Mouse (Mus musculus): ENCODE measurements around the gene Reep3. TPM values are rescaled to one million over a fixed set of nuclear protein-coding genes. Genes with fewer than 3 reads are reported as not detected.

Reep3 gene
- 44.0 and 52.0 TPM in 2 replicates for polyA plus RNA-seq (2015; fragmentation: Nextera tagmentation; extraction: Ambion mirVana)

DNA sequence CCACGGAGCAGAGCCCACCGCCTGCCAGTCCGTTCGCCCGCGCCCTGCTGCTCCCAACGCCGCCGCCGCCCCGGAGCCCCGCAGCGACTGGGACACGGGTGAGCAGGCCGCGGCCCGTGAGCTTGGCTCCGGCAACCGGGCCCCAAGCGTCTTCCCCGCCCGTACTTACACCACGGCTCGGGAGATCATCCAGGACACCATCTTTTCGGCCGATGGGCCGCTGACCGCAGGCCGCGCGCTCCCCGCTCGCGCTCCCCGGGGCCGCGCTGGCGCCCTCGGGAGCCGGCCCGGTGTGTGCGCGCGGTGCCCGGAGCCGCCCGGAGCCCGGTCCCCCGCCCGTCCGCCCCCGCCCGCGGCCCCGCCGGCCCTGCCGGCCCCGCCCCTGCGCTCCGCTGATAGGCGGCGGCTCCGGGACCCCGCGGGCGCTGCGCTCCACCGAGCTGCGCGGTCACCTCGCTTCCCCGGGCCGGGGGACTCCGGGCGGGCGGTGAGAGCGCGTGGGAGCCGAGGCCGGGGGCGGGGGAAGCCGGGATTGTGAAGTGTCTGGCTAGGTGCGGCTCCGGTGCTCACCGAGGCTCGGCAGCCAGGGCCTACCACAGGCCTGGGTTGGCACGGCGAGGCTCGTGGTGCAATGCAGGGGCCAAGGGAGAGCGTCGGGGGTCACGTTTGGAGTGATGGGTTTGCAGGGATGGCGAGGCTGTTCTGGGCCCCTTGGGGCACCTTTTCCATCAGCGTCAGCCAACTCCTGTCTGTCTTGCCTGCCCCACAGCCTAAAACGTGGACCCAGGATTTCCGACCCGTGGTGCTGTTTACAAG, at the start of gene Reep3:
Gene Reep3, minus strand, starts transcription at position 325 of the 816 bp plus-strand sequence.
- H3K27ac ChIP-seq (ENCODE audit: low read length) = peak within 1 kb of the TSS; percentile 100
- H3K9me3 ChIP-seq (replicated peaks; ENCODE audit: control insufficient read depth, low read length) = no peaks in the 10 kb centered on the region
- peak within 1 kb of the TSS; percentile 78 for H3K4me2 ChIP-seq (ENCODE audit: low read depth, low read length)
- H3K9ac ChIP-seq (ENCODE audit: low read length) = peak within 1 kb of the TSS; percentile 100
- H3K4me3 ChIP-seq (replicated peaks; ENCODE audit: low read length) = peak within 1 kb of the TSS; percentile 93
- peak; percentile 91 for ATAC-seq (ENCODE audit: insufficient read depth, low FRiP score)
- H3K36me3 ChIP-seq (ENCODE audit: control insufficient read depth, insufficient read depth, low read length) = no peaks in the 10 kb centered on the region
- WGBS = 0% methylated on average over 82 of the region's 97 CpGs
- H3K4me1 ChIP-seq (ENCODE audit: control insufficient read depth, insufficient read depth, low read length) = peaks cover 37% of the 10 kb centered on the region
- no peaks in the 10 kb centered on the region for H3K27me3 ChIP-seq (ENCODE audit: control insufficient read depth, insufficient read depth, low read length)

DNA sequence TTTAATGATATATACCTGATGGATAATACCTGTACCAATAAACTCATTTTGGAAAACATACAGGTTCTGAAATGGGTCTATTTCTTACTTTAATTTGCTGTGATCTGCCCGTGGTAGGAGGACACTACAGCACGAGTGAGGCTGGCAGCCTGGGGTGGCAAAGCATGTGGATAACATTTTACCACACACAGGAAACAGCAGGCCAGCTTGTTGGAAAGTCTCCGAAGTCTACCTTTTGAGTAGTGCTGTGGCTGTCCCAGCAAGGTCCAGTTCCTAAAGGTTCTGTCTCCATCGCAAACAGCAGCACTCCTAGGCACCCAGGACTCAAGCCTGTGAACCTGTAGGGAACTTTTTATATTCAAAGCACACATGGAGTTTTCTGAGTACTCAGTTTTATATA, 48.9 kb upstream of the Reep3 start:
- Histone ChIP-seq H3K4me1 (ENCODE audit: control insufficient read depth, insufficient read depth, low read length) (peaks cover 2% of the 10 kb centered on the region), H3K4me3 (replicated peaks; ENCODE audit: low read length) (no peak overlapping the region), H3K27me3 (ENCODE audit: control insufficient read depth, insufficient read depth, low read length) (no peaks in the 10 kb centered on the region), H3K27ac (ENCODE audit: low read length) (no peak overlapping the region), H3K4me2 (ENCODE audit: low read depth, low read length) (no peak overlapping the region), H3K9ac (ENCODE audit: low read length) (no peak overlapping the region), H3K9me3 (replicated peaks; ENCODE audit: control insufficient read depth, low read length) (no peaks in the 10 kb centered on the region), H3K36me3 (ENCODE audit: control insufficient read depth, insufficient read depth, low read length) (no peaks in the 10 kb centered on the region)
- no peak for ATAC-seq (ENCODE audit: insufficient read depth, low FRiP score)
- WGBS = 84% methylated on average over 4 of the region's 4 CpGs

DNA sequence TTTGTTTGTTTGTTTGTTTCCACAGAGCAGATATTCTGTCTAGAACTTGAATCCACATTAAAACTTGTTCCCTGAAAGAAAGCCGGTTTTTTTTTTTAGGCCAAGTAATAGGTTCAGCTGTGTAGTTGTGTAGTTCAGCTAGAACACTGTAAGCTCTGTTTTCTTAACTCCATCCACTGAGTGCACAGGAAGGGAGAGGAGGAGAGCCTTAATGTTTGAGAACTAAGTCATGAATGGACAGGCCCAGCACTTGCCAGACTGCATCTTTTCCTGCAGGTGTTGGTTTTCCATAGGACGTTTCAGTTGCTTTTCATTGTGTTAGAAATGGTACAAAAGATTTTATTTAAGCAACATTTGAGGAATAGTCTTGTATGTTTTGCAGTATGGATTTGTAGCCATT, 47.5 kb upstream of the Reep3 start:
- Histone ChIP-seq H3K4me1 (ENCODE audit: control insufficient read depth, insufficient read depth, low read length) (peaks cover 2% of the 10 kb centered on the region), H3K27me3 (ENCODE audit: control insufficient read depth, insufficient read depth, low read length) (no peaks in the 10 kb centered on the region), H3K9ac (ENCODE audit: low read length) (no peak overlapping the region), H3K27ac (ENCODE audit: low read length) (no peak overlapping the region), H3K4me2 (ENCODE audit: low read depth, low read length) (no peak overlapping the region), H3K9me3 (replicated peaks; ENCODE audit: control insufficient read depth, low read length) (no peaks in the 10 kb centered on the region), H3K36me3 (ENCODE audit: control insufficient read depth, insufficient read depth, low read length) (no peaks in the 10 kb centered on the region), H3K4me3 (replicated peaks; ENCODE audit: low read length) (no peak overlapping the region)
- ATAC-seq (ENCODE audit: insufficient read depth, low FRiP score) = no peak
- WGBS = 64% methylated on average over 2 of the region's 2 CpGs

DNA sequence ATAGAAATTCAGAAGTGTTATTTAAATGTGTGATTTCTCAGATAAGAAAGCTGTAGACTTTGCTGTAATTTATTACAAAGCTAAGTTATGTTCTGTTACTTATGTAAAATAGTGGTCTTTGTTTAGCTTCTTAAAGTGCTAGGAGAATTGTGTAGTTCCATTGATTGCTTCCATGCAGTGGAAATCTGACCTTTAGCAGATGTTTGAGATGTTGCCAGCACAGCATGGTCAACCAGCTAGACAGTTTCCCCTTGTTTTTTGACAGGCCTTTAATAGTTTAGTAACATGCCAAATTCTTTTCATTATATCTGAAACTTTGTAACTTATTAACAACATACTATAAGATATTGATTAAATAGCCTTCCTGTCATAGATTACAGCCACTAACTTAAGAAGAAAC, 46.9 kb upstream of the Reep3 start:
- ATAC-seq (ENCODE audit: insufficient read depth, low FRiP score) = no peak
- H3K4me1 ChIP-seq (ENCODE audit: control insufficient read depth, insufficient read depth, low read length) = peaks cover 2% of the 10 kb centered on the region
- no peak overlapping the region for H3K27ac ChIP-seq (ENCODE audit: low read length)
- H3K4me3 ChIP-seq (replicated peaks; ENCODE audit: low read length) = no peak overlapping the region
- H3K4me2 ChIP-seq (ENCODE audit: low read depth, low read length) = no peak overlapping the region
- H3K27me3 ChIP-seq (ENCODE audit: control insufficient read depth, insufficient read depth, low read length) = no peaks in the 10 kb centered on the region
- no peak overlapping the region for H3K9ac ChIP-seq (ENCODE audit: low read length)
- no peaks in the 10 kb centered on the region for H3K9me3 ChIP-seq (replicated peaks; ENCODE audit: control insufficient read depth, low read length)
- H3K36me3 ChIP-seq (ENCODE audit: control insufficient read depth, insufficient read depth, low read length) = no peaks in the 10 kb centered on the region

DNA sequence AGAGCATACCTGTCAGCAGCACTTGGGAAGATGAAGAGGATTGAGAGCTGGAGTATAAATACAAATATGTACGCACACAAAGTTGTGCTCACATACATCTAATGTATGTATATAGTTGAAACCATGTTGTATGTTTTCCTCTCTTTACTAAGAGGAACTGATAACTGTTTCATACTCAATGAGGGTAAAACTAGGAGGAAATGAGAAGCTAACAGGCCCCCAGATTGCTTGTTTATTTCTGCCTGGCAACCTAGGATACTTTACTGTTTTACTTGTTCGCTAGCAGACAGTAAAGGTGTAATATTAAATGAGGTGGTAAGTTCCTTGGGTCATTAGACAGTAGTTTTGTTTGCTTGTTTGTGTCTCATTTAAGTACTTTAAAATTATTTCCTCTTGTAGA, 40.7 kb upstream of the Reep3 start:
- Histone ChIP-seq H3K9ac (ENCODE audit: low read length) (no peak overlapping the region), H3K4me1 (ENCODE audit: control insufficient read depth, insufficient read depth, low read length) (no peaks in the 10 kb centered on the region; the same call in 1 of the 2 replicates), H3K4me3 (replicated peaks; ENCODE audit: low read length) (no peak overlapping the region), H3K4me2 (ENCODE audit: low read depth, low read length) (no peak overlapping the region), H3K9me3 (replicated peaks; ENCODE audit: control insufficient read depth, low read length) (no peaks in the 10 kb centered on the region), H3K27me3 (ENCODE audit: control insufficient read depth, insufficient read depth, low read length) (no peaks in the 10 kb centered on the region), H3K27ac (ENCODE audit: low read length) (no peak overlapping the region), H3K36me3 (ENCODE audit: control insufficient read depth, insufficient read depth, low read length) (no peaks in the 10 kb centered on the region)
- WGBS = 94% methylated on average over 2 of the region's 2 CpGs
- no peak for ATAC-seq (ENCODE audit: insufficient read depth, low FRiP score)

DNA sequence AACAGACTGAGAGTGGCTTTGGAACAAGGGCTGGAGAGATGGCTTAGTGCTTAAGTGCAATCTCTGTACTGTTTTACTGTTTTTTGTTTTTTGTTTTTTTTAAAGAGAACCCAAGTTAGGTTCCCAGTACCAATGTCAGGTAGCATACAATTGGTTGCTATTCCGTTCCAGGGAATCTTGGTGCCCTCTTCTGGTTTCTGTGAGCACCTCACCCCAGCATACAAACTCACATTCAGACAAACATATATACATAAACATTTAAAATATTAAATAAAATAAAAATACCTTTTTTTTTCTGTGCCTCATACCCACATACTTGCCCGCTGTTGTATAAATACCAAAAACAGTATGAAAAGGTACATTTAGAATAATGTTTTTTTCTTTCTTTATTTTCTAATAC, 37.6 kb upstream of the Reep3 start:
- H3K27ac ChIP-seq (ENCODE audit: low read length) = no peak overlapping the region
- H3K4me2 ChIP-seq (ENCODE audit: low read depth, low read length) = no peak overlapping the region
- no peak overlapping the region for H3K4me3 ChIP-seq (replicated peaks; ENCODE audit: low read length)
- H3K9ac ChIP-seq (ENCODE audit: low read length) = no peak overlapping the region
- no peaks in the 10 kb centered on the region for H3K27me3 ChIP-seq (ENCODE audit: control insufficient read depth, insufficient read depth, low read length)
- peaks cover 5% of the 10 kb centered on the region; the same call in 1 of the 2 replicates for H3K4me1 ChIP-seq (ENCODE audit: control insufficient read depth, insufficient read depth, low read length)
- no peak for ATAC-seq (ENCODE audit: insufficient read depth, low FRiP score)
- H3K36me3 ChIP-seq (ENCODE audit: control insufficient read depth, insufficient read depth, low read length) = no peaks in the 10 kb centered on the region
- 92% methylated on average over 2 of the region's 2 CpGs for WGBS
- no peaks in the 10 kb centered on the region for H3K9me3 ChIP-seq (replicated peaks; ENCODE audit: control insufficient read depth, low read length)

DNA sequence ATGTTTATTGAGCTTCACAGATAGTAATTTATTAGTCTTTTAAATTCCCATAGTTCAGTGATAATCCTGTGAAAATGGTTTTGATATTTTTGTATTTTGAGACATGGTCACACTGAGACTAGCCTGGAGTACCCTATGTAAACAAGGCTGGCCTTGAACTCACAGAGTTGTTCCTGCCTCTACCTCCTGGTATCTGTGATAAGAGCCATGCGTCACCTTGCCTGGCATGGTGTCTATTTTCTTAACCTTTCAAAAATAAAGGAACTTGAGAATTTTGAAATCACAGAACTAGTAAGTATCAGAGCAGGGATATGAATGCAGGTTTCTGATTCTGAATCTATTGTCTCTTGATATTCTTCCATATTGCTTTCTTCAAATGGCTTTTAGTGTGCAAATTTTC, 35.0 kb upstream of the Reep3 start:
- no peaks in the 10 kb centered on the region for H3K27me3 ChIP-seq (ENCODE audit: control insufficient read depth, insufficient read depth, low read length)
- H3K36me3 ChIP-seq (ENCODE audit: control insufficient read depth, insufficient read depth, low read length) = no peaks in the 10 kb centered on the region
- H3K4me3 ChIP-seq (replicated peaks; ENCODE audit: low read length) = no peak overlapping the region
- no peak for ATAC-seq (ENCODE audit: insufficient read depth, low FRiP score)
- H3K9ac ChIP-seq (ENCODE audit: low read length) = no peak overlapping the region
- H3K27ac ChIP-seq (ENCODE audit: low read length) = no peak overlapping the region
- H3K4me1 ChIP-seq (ENCODE audit: control insufficient read depth, insufficient read depth, low read length) = peaks cover 15% of the 10 kb centered on the region; the same call in 1 of the 2 replicates
- no peak overlapping the region for H3K4me2 ChIP-seq (ENCODE audit: low read depth, low read length)
- H3K9me3 ChIP-seq (replicated peaks; ENCODE audit: control insufficient read depth, low read length) = no peaks in the 10 kb centered on the region
- WGBS = 74% methylated on average over 1 of the region's 1 CpGs

DNA sequence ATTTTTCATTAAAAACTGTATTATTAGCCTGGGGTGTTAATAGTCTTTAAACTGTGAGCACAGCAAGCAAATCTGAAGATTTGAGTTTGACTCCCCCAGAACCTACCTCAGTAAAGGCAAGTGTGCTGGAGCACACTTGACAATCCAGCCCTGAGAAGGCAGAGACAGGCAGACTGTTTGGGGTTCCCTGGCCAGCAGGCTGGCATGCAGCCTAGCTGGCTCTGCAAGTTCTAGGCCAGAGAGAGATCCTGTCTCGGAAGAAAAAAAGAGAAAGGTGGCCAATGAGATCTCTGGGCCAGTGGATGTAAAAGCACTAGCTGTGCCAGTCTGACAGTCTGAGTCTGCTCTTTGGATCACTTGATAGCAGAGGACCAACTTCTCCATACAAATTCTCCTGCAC, 32.8 kb upstream of the Reep3 start:
- H3K4me1 ChIP-seq (ENCODE audit: control insufficient read depth, insufficient read depth, low read length) = 0 out of 2 replicates have a peak, but pooled peaks cover 15% of the 10 kb centered on the region
- H3K27me3 ChIP-seq (ENCODE audit: control insufficient read depth, insufficient read depth, low read length) = no peaks in the 10 kb centered on the region
- ATAC-seq (ENCODE audit: insufficient read depth, low FRiP score) = no peak
- H3K9me3 ChIP-seq (replicated peaks; ENCODE audit: control insufficient read depth, low read length) = no peaks in the 10 kb centered on the region
- no peaks in the 10 kb centered on the region for H3K36me3 ChIP-seq (ENCODE audit: control insufficient read depth, insufficient read depth, low read length)
- H3K9ac ChIP-seq (ENCODE audit: low read length) = no peak overlapping the region
- WGBS = 62% methylated on average over 1 of the region's 1 CpGs
- H3K4me2 ChIP-seq (ENCODE audit: low read depth, low read length) = no peak overlapping the region
- H3K27ac ChIP-seq (ENCODE audit: low read length) = no peak overlapping the region
- H3K4me3 ChIP-seq (replicated peaks; ENCODE audit: low read length) = no peak overlapping the region

DNA sequence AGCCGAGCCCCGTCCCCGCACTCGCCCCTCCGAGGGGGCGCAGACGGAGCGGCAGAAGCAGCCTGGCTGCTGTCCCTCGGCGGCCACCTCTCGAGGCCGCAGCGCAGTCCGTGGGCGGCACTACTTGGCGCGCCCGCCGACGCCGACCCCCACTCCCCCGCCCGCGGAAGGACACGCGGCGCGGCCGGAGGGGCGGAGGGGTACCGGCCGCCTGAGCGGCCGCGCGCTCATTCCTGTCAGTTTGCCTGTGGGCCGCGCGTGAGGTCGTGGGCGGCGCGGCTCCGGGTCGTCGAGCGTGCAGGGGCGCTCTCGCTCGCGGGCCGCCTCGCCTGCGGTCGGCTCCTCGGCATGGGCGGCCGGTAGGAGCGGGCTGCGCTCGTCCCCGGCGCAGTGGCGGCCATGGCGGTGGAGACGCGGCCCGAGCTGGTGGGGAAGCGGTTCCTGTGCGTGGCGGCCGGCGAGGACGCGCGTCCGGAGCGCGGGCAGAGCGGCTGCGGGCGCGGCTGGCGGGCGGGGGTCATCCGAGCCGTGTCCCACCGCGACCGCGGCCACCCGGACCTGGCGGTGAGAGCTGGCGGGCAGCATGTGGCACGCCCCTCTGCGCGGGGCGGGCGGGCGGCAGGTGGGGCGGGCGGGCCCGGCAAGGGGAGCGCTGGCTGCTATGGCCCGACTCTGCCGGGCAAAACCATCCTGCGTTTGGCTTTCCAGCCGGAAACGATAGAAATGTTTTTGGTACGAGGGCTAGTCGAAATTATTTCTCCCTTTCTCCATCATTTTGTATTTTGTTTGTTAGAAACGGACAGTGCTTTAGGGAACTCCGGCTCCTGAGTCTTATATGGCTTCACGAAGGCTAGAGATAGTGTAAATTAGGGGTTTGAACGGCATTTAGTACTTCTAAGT, 30.4 kb upstream of the Reep3 start:
- H3K4me1 ChIP-seq (ENCODE audit: control insufficient read depth, insufficient read depth, low read length) = peaks cover 15% of the 10 kb centered on the region; the same call in 1 of the 2 replicates
- no peaks in the 10 kb centered on the region for H3K9me3 ChIP-seq (replicated peaks; ENCODE audit: control insufficient read depth, low read length)
- peak overlapping the region; percentile 95 for H3K4me2 ChIP-seq (ENCODE audit: low read depth, low read length)
- H3K4me3 ChIP-seq (replicated peaks; ENCODE audit: low read length) = peak overlapping the region; percentile 83
- H3K27ac ChIP-seq (ENCODE audit: low read length) = peak overlapping the region; percentile 74
- no peaks in the 10 kb centered on the region for H3K27me3 ChIP-seq (ENCODE audit: control insufficient read depth, insufficient read depth, low read length)
- no peaks in the 10 kb centered on the region for H3K36me3 ChIP-seq (ENCODE audit: control insufficient read depth, insufficient read depth, low read length)
- WGBS = under 1% methylated on average over 113 of the region's 115 CpGs
- peak; percentile 77 for ATAC-seq (ENCODE audit: insufficient read depth, low FRiP score)
- peak overlapping the region; percentile 90 for H3K9ac ChIP-seq (ENCODE audit: low read length)
